Mouse (Mus musculus) forebrain, postnatal 0 days (tissue): Measurements from ENCODE around the gene Fip1l1. TPM values are rescaled to one million over a fixed set of nuclear protein-coding genes. Genes with fewer than 3 reads are reported as not detected.

Source experiments
- ATAC-seq: fragments of 200-750 bp; cut with Nextera tagmentation; 2 replicates; pipeline ENCODE4 v1.8.0; 2017; ENCODE audit warnings: mild to moderate bottlenecking, moderate library complexity
- DNase-seq: peaks from one replicate; pipeline ENCODE4 v3.0.0-alpha.2; 2015
- H3K27ac ChIP-seq: fragments of 300-500 bp; sonication (generic); 2 replicates; pipeline ENCODE4 v1.5.1; 2014; ENCODE audit warnings: low read depth, mild to moderate bottlenecking, antibody characterized with exemption, low read length, moderate library complexity, mixed read lengths
- H3K27me3 ChIP-seq: fragments of 300-500 bp; sonication (generic); 2 replicates; pipeline ENCODE4 v1.6.1; 2014; ENCODE audit warnings: mild to moderate bottlenecking, low read length, mixed read lengths; ENCODE audit not compliant: insufficient read depth
- H3K36me3 ChIP-seq: fragments of 300-500 bp; sonication (generic); 2 replicates; pipeline ENCODE4 v1.6.1; 2014; ENCODE audit warnings: mild to moderate bottlenecking, moderate library complexity; ENCODE audit not compliant: insufficient read depth
- H3K4me1 ChIP-seq: fragments of 300-500 bp; sonication (generic); 2 replicates; pipeline ENCODE4 v1.6.1; 2014; ENCODE audit warnings: antibody characterized with exemption; ENCODE audit not compliant: insufficient read depth
- H3K4me2 ChIP-seq: fragments of 300-500 bp; sonication (generic); 2 replicates; pipeline ENCODE4 v1.6.1; 2014; ENCODE audit warnings: low read depth, mild to moderate bottlenecking, moderate library complexity
- H3K4me3 ChIP-seq: fragments of 300-500 bp; sonication (generic); 2 replicates; pipeline ENCODE4 v1.5.1; 2014; ENCODE audit warnings: low read depth, low read length, mixed read lengths
- H3K9ac ChIP-seq: fragments of 300-500 bp; sonication (generic); 2 replicates; pipeline ENCODE4 v1.6.1; 2014; ENCODE audit warnings: mild to moderate bottlenecking
- H3K9me3 ChIP-seq: fragments of 300-500 bp; sonication (generic); 2 replicates; pipeline ENCODE4 v1.6.1; 2016; ENCODE audit warnings: low read length
- CTCF ChIP-seq: sonication (generic); IDR thresholded peaks from 2 replicates; pipeline ENCODE4 v1.5.1; 2016; ENCODE audit warnings: antibody characterized with exemption, control low read depth, low read depth
- WGBS: fragments of 180-500 bp; shearing (Covaris S2); extraction: QIAGEN DNeasy Blood & Tissue Kit; methylation state at CpG from one replicate; pipeline ENCODE4 v1.1.7; 2014; 5-methylcytosine and 5-hydroxymethylcytosine counted together
- polyA plus RNA-seq: library from polyadenylated mRNA; unstranded; fragments of >200 nt; fragmentation: Nextera tagmentation; extraction: Ambion mirVana; gene quantifications from 2 replicates; pipeline ENCODE4 v1.2.1, GENCODE M21; 2015
- total RNA-seq: library from RNA; depleted of rRNA; stranded (reverse); fragments of >200 nt; gene quantifications from 2 replicates; pipeline ENCODE4 v1.2.3, GENCODE M21; 2014

Fip1l1 gene
- total and polyA plus RNA-seq, 2 experiments from 2014 or later, result 62.1 to 67.8 TPM

DNA sequence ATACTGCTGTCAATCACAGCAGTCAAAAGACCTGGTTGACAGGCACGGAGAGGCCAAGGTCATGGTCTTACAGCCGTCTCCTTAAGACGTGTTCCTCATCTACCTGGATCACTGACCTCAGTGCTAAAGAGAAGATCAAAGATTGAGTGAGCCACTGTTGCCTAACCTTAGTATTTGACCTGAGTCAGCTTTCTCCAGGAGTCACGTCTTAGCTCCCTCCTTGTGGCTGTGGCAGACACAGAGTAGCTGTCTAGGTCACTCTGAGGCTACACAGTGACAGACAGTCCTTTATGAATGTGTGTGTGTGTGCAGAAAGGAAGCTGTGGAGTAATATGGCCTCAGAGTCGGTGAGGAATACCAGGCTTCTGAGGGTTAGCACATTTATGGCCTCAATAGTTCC lies 89.1 kb downstream of the Fip1l1 start:
- H3K4me1 ChIP-seq, result no peaks in the 10 kb centered on the region
- H3K27me3 ChIP-seq, result no peaks in the 10 kb centered on the region; the same call in 1 of the 2 replicates
- no peaks in the 10 kb centered on the region for H3K9me3 ChIP-seq
- H3K4me3 ChIP-seq, result no peak overlapping the region
- no peak overlapping the region for H3K27ac ChIP-seq
- TF ChIP-seq CTCF, result no peak
- no peak overlapping the region for H3K4me2 ChIP-seq
- no peaks in the 10 kb centered on the region for H3K36me3 ChIP-seq
- H3K9ac ChIP-seq, result no peak overlapping the region
- ATAC-seq (no peak), DNase-seq (no peak)
- 79% methylated on average over 5 of the region's 5 CpGs for WGBS

DNA sequence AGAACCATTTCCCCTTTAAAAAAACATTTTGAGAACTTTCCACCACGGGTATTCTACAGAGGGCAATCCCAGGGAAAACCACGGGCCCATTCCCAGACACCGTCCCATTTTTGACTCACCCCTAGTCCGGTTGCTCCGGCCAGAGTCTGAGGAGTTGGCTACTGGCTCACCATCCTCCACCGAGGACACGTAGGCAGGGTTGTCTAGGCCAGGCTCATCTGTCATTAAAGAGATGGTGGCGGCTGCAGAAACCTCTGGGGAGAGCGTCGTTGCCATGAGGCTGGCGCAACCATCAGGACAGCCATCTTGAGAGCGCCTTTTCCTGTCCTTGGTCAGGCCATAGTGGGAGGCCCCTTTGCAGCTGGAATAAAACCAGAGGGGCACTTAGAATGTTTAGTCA lies 92.8 kb downstream of the Fip1l1 start:
- no peak for TF ChIP-seq CTCF
- ATAC-seq, result no peak
- 93% methylated on average over 12 of the region's 12 CpGs for WGBS

DNA sequence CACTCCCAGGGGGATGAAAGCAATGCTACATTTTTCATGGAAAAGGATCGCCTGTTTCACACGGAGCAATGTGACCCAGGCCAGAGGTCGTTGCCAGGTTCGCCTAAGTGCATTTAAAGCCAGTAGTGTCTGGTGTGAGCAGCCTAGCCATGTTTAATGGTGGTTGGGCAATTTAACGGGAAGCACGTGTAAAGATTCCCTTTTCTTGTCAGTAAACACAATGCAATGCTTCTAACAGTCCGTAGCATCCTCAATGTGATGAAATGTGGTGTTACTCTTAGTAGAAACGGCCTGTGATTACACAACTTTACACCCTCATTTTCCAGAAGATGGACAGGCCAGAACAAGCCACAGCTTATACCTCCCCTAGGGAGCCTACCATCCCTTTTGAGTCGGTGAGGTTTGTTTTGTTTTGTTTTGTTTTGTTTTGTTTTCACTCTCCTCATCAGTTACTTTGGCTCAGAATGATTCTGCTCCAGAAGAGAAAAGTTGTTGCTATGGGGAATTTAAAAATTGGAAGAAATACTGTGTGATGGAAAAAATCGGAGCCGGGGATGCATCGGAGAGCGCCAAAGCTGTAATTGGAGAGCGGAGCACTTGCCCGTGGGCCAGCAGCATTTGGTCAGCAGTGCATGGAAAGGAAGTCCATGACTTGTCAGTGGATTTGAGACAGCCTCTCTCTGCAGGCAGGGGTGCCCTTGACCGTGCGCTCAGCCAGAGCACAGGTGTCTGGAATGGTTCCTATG lies 97.3 kb downstream of the Fip1l1 start:
- DNase-seq (no peak), ATAC-seq (no peak)
- no peaks in the 10 kb centered on the region for H3K27me3 ChIP-seq
- H3K27ac ChIP-seq, result no peak overlapping the region
- no peaks in the 10 kb centered on the region for H3K9me3 ChIP-seq
- H3K9ac ChIP-seq, result no peak overlapping the region
- H3K4me1 ChIP-seq, result no peaks in the 10 kb centered on the region
- TF ChIP-seq CTCF, result no peak
- H3K36me3 ChIP-seq, result no peaks in the 10 kb centered on the region
- H3K4me3 ChIP-seq, result no peak overlapping the region
- no peak overlapping the region for H3K4me2 ChIP-seq
- 58% methylated on average over 17 of the region's 17 CpGs for WGBS

More for the DNA sequence above, 92.8 kb downstream of the Fip1l1 start:
- Histone ChIP-seq H3K36me3 (no peaks in the 10 kb centered on the region), H3K4me1 (no peaks in the 10 kb centered on the region), H3K27ac (no peak overlapping the region), H3K4me3 (no peak overlapping the region), H3K4me2 (no peak overlapping the region), H3K9me3 (no peaks in the 10 kb centered on the region), H3K9ac (no peak overlapping the region), H3K27me3 (no peaks in the 10 kb centered on the region)
- DNase-seq, result no peak

- H3K27ac ChIP-seq, result no peak overlapping the region
- no peak for TF ChIP-seq CTCF
Measured at GRCm38 (mm10) chr5:74633453-74633852, 98.2 kb downstream of the Fip1l1 start.

DNA sequence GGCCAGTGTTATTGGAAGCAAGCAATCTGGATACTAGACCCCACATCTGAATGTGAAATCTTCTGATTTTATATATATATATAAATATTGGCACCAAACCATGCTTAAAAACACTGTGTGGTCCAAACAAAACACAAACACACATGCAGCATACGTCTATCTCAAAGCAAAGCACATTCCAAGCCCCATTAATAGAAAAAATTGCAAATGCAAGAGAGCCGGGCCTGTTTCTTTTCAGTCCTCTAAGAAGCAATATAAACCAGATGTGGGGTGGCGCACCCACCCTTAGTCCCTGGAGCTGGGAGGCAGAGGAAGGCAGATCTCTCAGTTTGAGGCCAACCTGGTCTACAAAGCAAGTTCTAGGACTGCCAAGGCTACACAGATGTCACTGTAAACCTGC lies 99.1 kb downstream of the Fip1l1 start:
- DNase-seq (no peak), ATAC-seq (no peak)
- Histone ChIP-seq H3K4me3 (no peak overlapping the region), H3K4me1 (no peaks in the 10 kb centered on the region), H3K9ac (no peak overlapping the region), H3K27me3 (no peaks in the 10 kb centered on the region), H3K4me2 (no peak overlapping the region), H3K27ac (no peak overlapping the region), H3K9me3 (no peaks in the 10 kb centered on the region), H3K36me3 (no peaks in the 10 kb centered on the region)
- 77% methylated on average over 3 of the region's 3 CpGs for WGBS
- TF ChIP-seq CTCF, result no peak

More at GRCm38 (mm10) chr5:74633453-74633852, 98.2 kb downstream of the Fip1l1 start:
- no peak overlapping the region for H3K4me3 ChIP-seq
- no peaks in the 10 kb centered on the region for H3K9me3 ChIP-seq
- no peaks in the 10 kb centered on the region for H3K36me3 ChIP-seq
- H3K4me1 ChIP-seq, result no peaks in the 10 kb centered on the region
- no peak overlapping the region for H3K9ac ChIP-seq
- no peak overlapping the region for H3K4me2 ChIP-seq
- DNase-seq (no peak), ATAC-seq (no peak)
- no peaks in the 10 kb centered on the region for H3K27me3 ChIP-seq
- 88% methylated on average over 6 of the region's 6 CpGs for WGBS

DNA sequence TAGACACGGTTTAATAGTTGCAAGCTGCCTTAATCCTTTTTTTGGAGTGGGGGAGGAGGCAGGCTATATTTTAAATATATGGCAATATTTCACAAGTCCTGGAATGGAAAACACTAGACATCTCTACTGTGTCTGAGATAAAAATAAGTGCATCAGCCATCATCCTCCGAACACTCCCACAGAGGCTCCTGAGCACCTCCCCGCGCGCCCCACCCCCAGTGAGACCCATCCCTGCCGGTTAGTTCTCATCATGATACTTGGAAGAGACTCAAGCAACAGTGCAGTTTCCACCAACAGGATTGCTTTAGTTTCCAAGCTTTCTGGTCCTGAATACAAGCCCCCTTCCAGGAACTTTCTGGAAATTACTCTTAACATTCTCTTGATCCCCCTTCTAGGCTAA lies 104.3 kb downstream of the Fip1l1 start:
- no peak overlapping the region for H3K4me3 ChIP-seq
- H3K27me3 ChIP-seq, result no peaks in the 10 kb centered on the region
- no peaks in the 10 kb centered on the region for H3K9me3 ChIP-seq
- no peak overlapping the region for H3K27ac ChIP-seq
- no peak overlapping the region for H3K4me2 ChIP-seq
- ATAC-seq (no peak), DNase-seq (no peak)
- H3K9ac ChIP-seq, result no peak overlapping the region
- TF ChIP-seq CTCF, result no peak
- WGBS, result 87% methylated on average over 6 of the region's 6 CpGs
- no peaks in the 10 kb centered on the region for H3K36me3 ChIP-seq
- no peaks in the 10 kb centered on the region for H3K4me1 ChIP-seq

DNA sequence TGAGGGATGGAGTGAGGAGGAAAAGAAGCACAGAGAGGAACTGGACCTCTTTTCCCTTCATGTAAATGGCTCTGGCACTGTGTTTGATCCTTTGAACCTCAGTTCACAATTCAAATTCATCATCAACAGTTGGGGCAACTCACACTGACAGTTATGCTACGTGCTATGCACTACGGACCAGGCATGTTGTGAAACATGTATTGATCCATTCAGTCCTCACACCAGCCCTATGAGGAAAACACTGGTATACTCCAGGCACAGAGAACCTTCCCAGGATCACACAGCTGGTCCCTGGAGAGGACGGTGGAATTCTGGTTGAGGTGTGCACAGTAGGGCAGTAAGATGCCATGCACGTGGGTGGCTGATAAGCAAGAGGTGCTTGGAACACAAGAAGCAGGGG lies 105.3 kb downstream of the Fip1l1 start:
- Histone ChIP-seq H3K9ac (no peak overlapping the region), H3K4me2 (no peak overlapping the region), H3K4me1 (no peaks in the 10 kb centered on the region), H3K27me3 (no peaks in the 10 kb centered on the region), H3K36me3 (no peaks in the 10 kb centered on the region), H3K9me3 (no peaks in the 10 kb centered on the region), H3K4me3 (no peak overlapping the region), H3K27ac (no peak overlapping the region)
- ATAC-seq (no peak), DNase-seq (no peak)
- no peak for TF ChIP-seq CTCF
- WGBS, result 92% methylated on average over 4 of the region's 4 CpGs
